8 mouse cellular contexts compared by ENCODE assay signal in genomic region chr11:114812731-114813240, GRCm38 (mm10). TPM values are rescaled to one million over a fixed set of nuclear protein-coding genes. Genes with fewer than 3 reads are reported as not detected.
A peak's percentile ranks its signal among the peaks of the same experiment; 100 is the strongest.
DNase-seq lines count a peak whose midpoint lies in the region; ATAC-seq and TF ChIP-seq lines count a peak whose summit lies in the region.

No protein-coding gene starts in this region.

- peak; percentile 89 for TF ChIP-seq CTCF in ES-Bruce4 (IDR thresholded peaks at IDR 0.05; ENCODE audit: low read depth, low read length)
- peak; percentile 89 for TF ChIP-seq CTCF in forebrain, postnatal 0 days (IDR thresholded peaks at IDR 0.05; ENCODE audit: low read depth)

- H3K36me3 ChIP-seq in ES-Bruce4 (ENCODE audit: control insufficient read depth, insufficient read depth, low read length, poor library complexity, severe bottlenecking): no peaks in the 10 kb centered on the region
- H3K36me3 ChIP-seq in forebrain, postnatal 0 days (ENCODE audit: insufficient read depth): no peaks in the 10 kb centered on the region
- no peaks in the 10 kb centered on the region for H3K36me3 ChIP-seq in hindbrain, embryonic 11.5 days (ENCODE audit: control insufficient read depth, insufficient read depth, low read length)

- no peak for TF ChIP-seq EP300 in ES-Bruce4 (IDR thresholded peaks at IDR 0.05; ENCODE audit: insufficient read depth, low read depth, low read length)

- H3K27ac ChIP-seq in ES-Bruce4 (ENCODE audit: insufficient read depth, low read length): no peak overlapping the region
- H3K27ac ChIP-seq in forebrain, postnatal 0 days (ENCODE audit: low read depth, low read length): no peak overlapping the region
- no peak overlapping the region for H3K27ac ChIP-seq in hindbrain, embryonic 11.5 days (ENCODE audit: low read depth, low read length)

- DNase-seq in cerebellum, adult 11 months: peak; percentile 94
- peak; percentile 81 for DNase-seq in forebrain, postnatal 0 days
- DNase-seq in hindbrain, embryonic 11.5 days (ENCODE audit: low spot score): peak; percentile 94
- DNase-seq in layer of hippocampus, postnatal 10 days (ENCODE audit: low spot score in 2 of 2): peak; percentile 97
- peak; percentile 93 for DNase-seq in lung, postnatal 10 days
- peak; percentile 90 for DNase-seq in retina, postnatal 1 day
- DNase-seq in thymus, postnatal 4 days: peak; percentile 96

- peaks cover 7% of the 10 kb centered on the region for H3K4me1 ChIP-seq in ES-Bruce4 (ENCODE audit: control insufficient read depth, insufficient read depth, low read length)
- no peaks in the 10 kb centered on the region for H3K4me1 ChIP-seq in forebrain, postnatal 0 days (ENCODE audit: insufficient read depth)
- H3K4me1 ChIP-seq in hindbrain, embryonic 11.5 days (replicated peaks; ENCODE audit: control insufficient read depth, insufficient read depth, low read length): peaks cover 2% of the 10 kb centered on the region; the same call in 1 of the 2 replicates

- H3K9ac ChIP-seq in ES-Bruce4 (ENCODE audit: low read depth, poor library complexity, severe bottlenecking): no peak overlapping the region
- no peak overlapping the region for H3K9ac ChIP-seq in forebrain, postnatal 0 days
- H3K9ac ChIP-seq in hindbrain, embryonic 11.5 days (ENCODE audit: low read depth, low read length): no peak overlapping the region

- TF ChIP-seq POLR2A in ES-Bruce4 (IDR thresholded peaks at IDR 0.05; ENCODE audit: insufficient read depth, low read length): no peak

- ATAC-seq in forebrain, postnatal 0 days: 0 out of 2 replicates have a peak, but pooled peaks have one; percentile 53
- ATAC-seq in hindbrain, embryonic 11.5 days (ENCODE audit: low FRiP score): peak; percentile 61

- H3K4me3 ChIP-seq in ES-Bruce4 (ENCODE audit: low read depth, low read length): no peak overlapping the region
- H3K4me3 ChIP-seq in forebrain, postnatal 0 days (ENCODE audit: low read depth, low read length): no peak overlapping the region
- no peak overlapping the region for H3K4me3 ChIP-seq in hindbrain, embryonic 11.5 days (ENCODE audit: low read depth, low read length)

- 12% methylated on average over 6 of the region's 6 CpGs for WGBS in forebrain, postnatal 0 days
- WGBS in hindbrain, embryonic 11.5 days: 19% methylated on average over 6 of the region's 6 CpGs

- H3K4me2 ChIP-seq in forebrain, postnatal 0 days (ENCODE audit: low read depth): no peak overlapping the region
- no peak overlapping the region for H3K4me2 ChIP-seq in hindbrain, embryonic 11.5 days (replicated peaks; ENCODE audit: low read depth, low read length)

- H3K9me3 ChIP-seq in ES-Bruce4 (replicated peaks; ENCODE audit: control insufficient read depth, insufficient read depth, low read length, poor library complexity, severe bottlenecking): no peaks in the 10 kb centered on the region
- H3K9me3 ChIP-seq in forebrain, postnatal 0 days (ENCODE audit: low read length): no peaks in the 10 kb centered on the region
- no peaks in the 10 kb centered on the region for H3K9me3 ChIP-seq in hindbrain, embryonic 11.5 days (ENCODE audit: control insufficient read depth, low read length)

- H3K27me3 ChIP-seq in ES-Bruce4 (ENCODE audit: control insufficient read depth, insufficient read depth, low read length, poor library complexity, severe bottlenecking): no peaks in the 10 kb centered on the region
- H3K27me3 ChIP-seq in forebrain, postnatal 0 days (ENCODE audit: insufficient read depth, low read length): no peaks in the 10 kb centered on the region
- H3K27me3 ChIP-seq in hindbrain, embryonic 11.5 days (ENCODE audit: control insufficient read depth, insufficient read depth, low read length): no peaks in the 10 kb centered on the region

RNA-seq across cellular contexts. Expression of gene Gpr142, which starts 14.1 kb away (rescaled TPM):
- not detected in 2 replicates for polyA plus RNA-seq in ES-Bruce4 (2011; ENCODE audit: insufficient read depth, insufficient read length, low read depth, missing spikeins)
- total RNA-seq in forebrain, postnatal 0 days (2014; rRNA removed): not detected in 2 replicates
- not detected in 2 replicates for polyA plus RNA-seq in forebrain, postnatal 0 days (2015; fragmentation: Nextera tagmentation; extraction: Ambion mirVana)
- polyA plus RNA-seq in hindbrain, embryonic 11.5 days (2014; fragmentation: Nextera tagmentation; extraction: Ambion mirVana): 0.20 and 0.45 TPM in 2 replicates
- total RNA-seq in layer of hippocampus, postnatal 10 days (2021): not detected

RNA-seq across cellular contexts. Expression of gene Btbd17, which starts 17.0 kb away (rescaled TPM):
- polyA plus RNA-seq in ES-Bruce4 (2011; ENCODE audit: insufficient read depth, insufficient read length, low read depth, missing spikeins): 0.93 TPM in 1 of 2 replicates, not detected in the other
- total RNA-seq in forebrain, postnatal 0 days (2014; rRNA removed): 28.2 and 29.1 TPM in 2 replicates
- 12.0 and 20.1 TPM in 2 replicates for polyA plus RNA-seq in forebrain, postnatal 0 days (2015; fragmentation: Nextera tagmentation; extraction: Ambion mirVana)
- 39.2 and 46.2 TPM in 2 replicates for polyA plus RNA-seq in hindbrain, embryonic 11.5 days (2014; fragmentation: Nextera tagmentation; extraction: Ambion mirVana)
- 10 to 100 TPM; 30.4 to 32.9 TPM for total RNA-seq in layer of hippocampus, postnatal 10 days (2021)

RNA-seq across cellular contexts. Expression of gene Gprc5c, which starts 38.2 kb away (rescaled TPM):
- 48.8 and 57.0 TPM in 2 replicates for polyA plus RNA-seq in ES-Bruce4 (2011; ENCODE audit: insufficient read depth, insufficient read length, low read depth, missing spikeins)
- total RNA-seq in forebrain, postnatal 0 days (2014; rRNA removed): 4.4 and 7.9 TPM in 2 replicates
- 5.5 and 5.8 TPM in 2 replicates for polyA plus RNA-seq in forebrain, postnatal 0 days (2015; fragmentation: Nextera tagmentation; extraction: Ambion mirVana)
- 17.7 and 18.3 TPM in 2 replicates for polyA plus RNA-seq in hindbrain, embryonic 11.5 days (2014; fragmentation: Nextera tagmentation; extraction: Ambion mirVana)
- total RNA-seq in layer of hippocampus, postnatal 10 days (2021): 1 to 10 TPM; 3.9 to 5.1 TPM

RNA-seq across cellular contexts. Expression of gene Kif19a, which starts 47.6 kb away (rescaled TPM):
- polyA plus RNA-seq in ES-Bruce4 (2011; ENCODE audit: insufficient read depth, insufficient read length, low read depth, missing spikeins): 1.0 and 1.4 TPM in 2 replicates
- 3.2 TPM in 2 replicates for total RNA-seq in forebrain, postnatal 0 days (2014; rRNA removed)
- 0.57 and 0.79 TPM in 2 replicates for polyA plus RNA-seq in forebrain, postnatal 0 days (2015; fragmentation: Nextera tagmentation; extraction: Ambion mirVana)
- 1.8 and 1.9 TPM in 2 replicates for polyA plus RNA-seq in hindbrain, embryonic 11.5 days (2014; fragmentation: Nextera tagmentation; extraction: Ambion mirVana)
- 1 to 10 TPM; 6.7 to 8.7 TPM for total RNA-seq in layer of hippocampus, postnatal 10 days (2021)
